Mouse (Mus musculus): ENCODE measurements around the gene Sik2.

Sik2 gene

GRCm38 (mm10) chr9:50986677-50987076 is 22.2 kb downstream of the Sik2 start:
- DNase-seq (ENCODE audit: inconsistent age in 2 of 2, low spot score in 1 of 2): no peak

- DNase-seq (ENCODE audit: inconsistent age in 2 of 2, low spot score in 1 of 2): no peak
Observed at GRCm38 (mm10) chr9:50986123-50986522, 22.8 kb downstream of the Sik2 start.

GRCm38 (mm10) chr9:50981499-50982190 is 27.2 kb downstream of the Sik2 start:
- no peak for DNase-seq (ENCODE audit: inconsistent age in 2 of 2, low spot score in 1 of 2)

- no peak for DNase-seq (ENCODE audit: inconsistent age in 2 of 2, low spot score in 1 of 2)
Observed at GRCm38 (mm10) chr9:50974631-50975030, 34.2 kb downstream of the Sik2 start.

GRCm38 (mm10) chr9:50970413-50970812 is 38.5 kb downstream of the Sik2 start:
- no peak for DNase-seq (ENCODE audit: inconsistent age in 2 of 2, low spot score in 1 of 2)

- DNase-seq (ENCODE audit: inconsistent age in 2 of 2, low spot score in 1 of 2): no peak
Observed at GRCm38 (mm10) chr9:50969266-50969665, 39.6 kb downstream of the Sik2 start.

- no peak for DNase-seq (ENCODE audit: inconsistent age in 2 of 2, low spot score in 1 of 2)
Observed at GRCm38 (mm10) chr9:50966277-50966676, 42.6 kb downstream of the Sik2 start.

- DNase-seq (ENCODE audit: inconsistent age in 2 of 2, low spot score in 1 of 2): no peak
Observed at GRCm38 (mm10) chr9:50965392-50965791, 43.5 kb downstream of the Sik2 start.

- no peak for DNase-seq (ENCODE audit: inconsistent age in 2 of 2, low spot score in 1 of 2)
Observed at GRCm38 (mm10) chr9:50964911-50965310, 44.0 kb downstream of the Sik2 start.

- peak; percentile 47 to 88 for DNase-seq (ENCODE audit: inconsistent age in 2 of 2, low spot score in 1 of 2)
Observed at GRCm38 (mm10) chr9:50957956-50958489, 50.9 kb downstream of the Sik2 start.

- no peak for DNase-seq (ENCODE audit: inconsistent age in 2 of 2, low spot score in 1 of 2)
Observed at GRCm38 (mm10) chr9:50955176-50955575, 53.7 kb downstream of the Sik2 start.

- no peak for DNase-seq (ENCODE audit: inconsistent age in 2 of 2, low spot score in 1 of 2)
Observed at GRCm38 (mm10) chr9:50948097-50948823, 60.6 kb downstream of the Sik2 start.

- DNase-seq (ENCODE audit: inconsistent age in 2 of 2, low spot score in 1 of 2): no peak
Observed at GRCm38 (mm10) chr9:50946338-50946737, 62.5 kb downstream of the Sik2 start.

- peak in 1 of 2 experiments; percentile 35 for DNase-seq (ENCODE audit: inconsistent age in 2 of 2, low spot score in 1 of 2)
Observed at GRCm38 (mm10) chr9:50944826-50945225, 64.0 kb downstream of the Sik2 start.

- no peak for DNase-seq (ENCODE audit: inconsistent age in 2 of 2, low spot score in 1 of 2)
Observed at GRCm38 (mm10) chr9:50942711-50943110, 66.2 kb downstream of the Sik2 start.

- DNase-seq (ENCODE audit: inconsistent age in 2 of 2, low spot score in 1 of 2): peak in 1 of 2 experiments; percentile 15
Observed at GRCm38 (mm10) chr9:50941804-50942401, 67.0 kb downstream of the Sik2 start.

GRCm38 (mm10) chr9:50929986-50930385 is 78.9 kb downstream of the Sik2 start:
- no peak for DNase-seq (ENCODE audit: inconsistent age in 2 of 2, low spot score in 1 of 2)

- DNase-seq (ENCODE audit: inconsistent age in 2 of 2, low spot score in 1 of 2): no peak
Observed at GRCm38 (mm10) chr9:50925801-50926200, 83.1 kb downstream of the Sik2 start.

GRCm38 (mm10) chr9:50924454-50924853 is 84.4 kb downstream of the Sik2 start:
- no peak for DNase-seq (ENCODE audit: inconsistent age in 2 of 2, low spot score in 1 of 2)

- DNase-seq (ENCODE audit: inconsistent age in 2 of 2, low spot score in 1 of 2): no peak
Observed at GRCm38 (mm10) chr9:50922363-50923153, 86.3 kb downstream of the Sik2 start.
